Mouse (Mus musculus) adipocyte (in vitro differentiated cells): ENCODE results near the gene Gabpb2.
A peak's percentile ranks its signal among the peaks of the same experiment; 100 is the strongest.
"Not testable (repeated sequence)": the region's sequence is repeated elsewhere in the genome, so short reads cannot be mapped to it uniquely, and the experiment has no call there.

Source experiments
- DNase-seq: peaks from one replicate; pipeline ENCODE4 v3.0.0-alpha.2; 2016; ENCODE audit warnings: low spot score

Gabpb2 gene

DNA sequence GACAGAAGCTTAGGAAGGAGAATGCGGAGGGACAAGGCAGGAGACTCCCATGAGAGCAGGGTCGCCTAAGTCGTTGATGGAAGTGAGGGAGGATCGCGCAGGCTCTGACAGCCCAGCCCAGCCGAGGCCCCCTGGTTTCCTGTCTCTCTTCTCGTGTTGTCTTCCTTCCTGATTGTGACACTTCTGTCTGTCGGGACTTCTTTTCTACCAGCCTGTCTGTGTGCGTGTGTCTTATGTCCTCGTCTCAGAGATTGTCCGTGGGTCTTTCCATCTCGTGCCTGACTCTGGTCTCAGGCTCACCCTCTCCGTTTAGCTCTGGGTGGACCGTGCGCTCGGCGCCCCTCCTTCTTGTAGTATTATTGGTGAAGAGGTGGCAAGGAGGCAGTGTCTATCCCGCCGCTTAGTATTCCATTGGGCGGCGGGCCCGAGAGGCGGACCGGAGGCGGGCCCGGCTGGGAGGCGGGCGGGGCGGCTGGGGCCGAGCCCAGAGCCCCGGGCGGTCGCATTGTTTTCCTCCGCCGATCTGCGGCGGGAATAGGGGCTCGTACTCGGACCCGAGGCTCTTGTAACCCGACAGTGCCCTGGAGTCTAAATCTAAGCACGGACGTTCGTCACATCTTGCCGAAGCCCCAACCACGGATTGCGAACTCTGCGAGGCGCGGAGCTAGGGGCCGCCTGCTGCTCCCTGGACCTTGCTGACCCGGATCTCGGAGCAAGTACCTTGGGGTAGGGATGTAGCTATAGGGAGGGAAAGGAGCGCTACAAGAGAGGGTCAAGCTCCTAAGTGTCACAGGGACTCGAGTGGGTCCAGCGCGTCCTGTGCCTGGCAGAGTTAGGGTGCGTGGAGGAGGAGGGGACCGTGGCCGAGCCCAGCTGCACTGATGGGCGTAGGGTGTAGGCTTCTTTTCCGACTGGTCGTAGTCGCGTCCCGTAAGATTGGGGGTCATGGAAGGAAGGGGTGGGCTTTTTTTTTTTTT, 57.4 kb downstream of the Gabpb2 start, which contains the start of gene Sema6c:
TSS of gene Sema6c (plus strand) at position 471 of the 977 bp plus-strand sequence.
- peak; percentile 85 for DNase-seq

DNA sequence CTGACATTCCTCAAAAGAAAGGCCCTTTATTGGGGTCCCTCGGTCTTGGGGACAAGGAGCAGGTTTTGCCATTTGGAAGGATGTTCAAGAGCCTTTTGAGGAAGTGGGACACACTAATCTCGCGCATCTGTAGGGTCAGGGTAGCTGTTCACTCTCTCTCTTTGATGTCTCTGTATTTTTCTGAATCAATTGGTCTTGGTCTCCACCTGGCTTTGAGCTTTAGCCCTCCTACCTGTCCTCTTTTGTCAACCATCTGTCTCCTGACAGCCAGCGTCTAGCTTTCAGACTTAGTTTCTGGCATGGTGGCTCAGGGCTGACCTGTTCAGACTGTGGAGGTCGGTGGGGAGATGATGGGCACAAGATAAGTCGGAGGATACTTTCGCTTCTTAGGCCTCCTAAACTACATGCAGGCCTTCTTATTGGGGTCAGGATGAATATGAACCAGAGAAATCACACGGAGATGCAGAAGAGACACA, 58.2 kb downstream of the Gabpb2 start:
- no peak for DNase-seq

DNA sequence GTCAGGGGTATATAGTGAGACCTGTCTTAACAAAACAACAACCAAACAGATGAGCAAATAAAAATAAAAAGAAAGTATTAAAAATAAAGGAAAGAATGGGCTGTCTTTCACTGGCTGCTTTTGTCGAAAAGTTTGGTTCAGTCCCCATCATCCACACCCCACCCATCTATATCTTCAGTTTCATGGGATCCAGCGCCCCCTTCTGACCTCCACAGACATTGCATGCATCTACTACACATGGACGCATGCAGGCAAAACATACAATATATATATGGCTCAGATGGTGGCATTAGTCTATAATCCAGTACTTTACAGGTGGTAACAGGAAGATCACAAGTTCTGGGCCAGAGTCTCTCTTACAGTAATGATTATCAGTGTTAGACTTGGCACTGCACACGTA, 63.8 kb downstream of the Gabpb2 start:
- DNase-seq, result no peak

DNA sequence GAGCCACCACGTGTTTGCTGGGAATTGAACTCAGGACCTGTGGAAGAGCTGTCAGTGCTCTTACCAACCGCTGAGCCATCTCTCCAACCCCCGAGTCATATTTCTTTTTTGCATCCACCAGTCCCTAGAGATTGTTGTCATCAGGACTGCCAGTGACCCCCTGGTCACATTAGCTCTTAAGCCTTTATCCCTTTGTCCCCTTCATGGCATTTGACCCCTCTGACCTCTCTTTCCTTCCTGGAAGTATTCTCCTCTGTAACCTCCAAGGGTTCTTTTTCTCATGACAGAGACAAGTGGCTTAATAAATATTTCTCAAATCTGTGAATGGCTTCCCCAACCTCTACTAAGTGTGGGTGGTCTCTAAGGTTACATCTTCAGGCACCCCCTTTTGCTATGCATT, 69.8 kb downstream of the Gabpb2 start:
- no peak for DNase-seq

DNA sequence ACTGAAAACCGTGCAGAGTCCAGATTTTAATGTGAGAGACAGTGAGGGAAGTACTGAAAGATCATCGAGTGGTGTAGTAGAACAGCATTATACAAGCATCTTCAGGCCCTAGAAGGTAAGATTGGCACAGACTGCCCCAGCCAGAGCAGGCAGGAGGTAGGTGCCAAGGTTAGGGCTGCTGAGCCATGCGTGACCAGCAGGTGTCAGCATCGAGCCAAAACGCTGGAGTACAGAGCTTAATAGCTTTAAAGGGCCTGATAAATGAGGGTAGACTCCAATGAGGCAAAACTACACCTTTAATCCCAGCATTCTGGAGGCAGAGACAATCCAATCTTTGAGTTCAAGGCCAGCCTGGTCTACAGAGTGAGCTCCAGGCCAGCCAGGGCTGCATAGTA, 75.1 kb downstream of the Gabpb2 start:
- peak; percentile 86 for DNase-seq

DNA sequence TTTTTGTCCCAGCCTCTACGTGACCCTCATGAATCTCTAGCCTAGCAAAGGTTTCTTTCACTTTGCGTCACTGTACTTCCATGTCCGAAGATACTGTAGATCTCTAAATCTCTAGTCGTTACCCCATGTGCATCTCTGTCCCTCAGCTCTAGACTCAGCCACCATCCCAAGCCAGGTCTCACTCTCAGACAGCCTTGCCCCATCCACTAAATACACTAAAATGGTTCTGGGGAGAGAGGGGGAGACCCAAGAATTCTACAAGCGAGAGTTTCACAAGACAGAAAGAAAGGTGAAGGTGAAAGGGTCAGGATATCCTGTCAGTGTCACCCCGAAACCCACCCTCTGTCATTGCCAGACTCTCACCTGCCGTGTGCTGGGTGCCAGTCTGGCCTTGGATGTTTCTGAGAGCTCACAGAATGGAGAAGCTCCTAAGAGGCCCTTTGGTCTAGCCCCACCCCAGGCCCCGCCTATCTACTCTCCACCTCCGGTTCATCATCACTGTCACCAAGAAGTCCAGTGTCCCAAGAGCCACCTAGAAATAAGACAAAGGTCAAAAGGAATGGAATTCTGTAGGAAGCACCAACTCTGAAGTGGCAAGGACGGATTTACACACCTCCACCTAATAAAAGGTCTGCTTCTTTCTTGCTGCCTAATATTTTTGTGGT, 75.6 kb downstream of the Gabpb2 start, which contains the start of gene Tnfaip8l2:
TSS of gene Tnfaip8l2 (minus strand) at position 409 of the 665 bp plus-strand sequence.
- no peak for DNase-seq

DNA sequence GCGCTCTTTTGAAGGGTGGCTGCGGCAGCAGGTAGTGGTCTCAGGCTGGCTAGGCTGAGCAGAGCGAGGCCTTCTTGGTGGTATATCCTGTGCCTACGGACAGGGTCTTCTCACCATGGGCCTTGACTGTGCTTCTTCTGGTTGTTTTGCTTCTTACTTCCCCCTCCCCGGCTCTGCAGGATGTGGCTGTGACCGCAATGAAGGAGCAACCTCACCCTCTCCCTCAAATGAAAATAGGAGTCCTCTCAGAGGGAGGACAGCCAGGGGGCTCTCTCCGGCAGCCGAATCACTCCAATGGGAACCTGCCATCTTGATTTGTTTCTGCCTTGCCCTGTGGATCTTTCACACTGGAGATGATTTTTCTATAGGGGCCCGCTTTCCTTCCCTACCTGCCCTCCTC, 76.2 kb downstream of the Gabpb2 start:
- DNase-seq, result no peak

DNA sequence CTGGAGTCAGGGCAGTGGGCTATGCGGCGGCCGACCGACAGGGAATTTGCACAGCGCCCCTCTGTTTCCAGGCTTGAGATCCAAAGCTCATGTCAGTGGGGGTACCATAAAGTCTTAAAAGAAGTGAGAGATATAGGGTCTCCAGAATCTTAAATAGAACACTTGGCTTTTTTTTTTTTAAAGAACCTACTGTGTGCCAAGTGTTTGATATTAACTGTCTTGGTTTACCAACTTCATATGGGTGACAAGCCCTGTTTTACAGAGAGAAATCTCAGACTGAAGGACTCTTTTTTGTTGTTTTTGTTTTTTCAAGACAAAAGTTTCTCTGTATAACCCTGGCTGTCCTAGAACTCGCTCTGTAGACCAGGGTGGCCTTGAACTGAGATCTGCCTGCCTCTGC, 76.9 kb downstream of the Gabpb2 start:
- no peak for DNase-seq

DNA sequence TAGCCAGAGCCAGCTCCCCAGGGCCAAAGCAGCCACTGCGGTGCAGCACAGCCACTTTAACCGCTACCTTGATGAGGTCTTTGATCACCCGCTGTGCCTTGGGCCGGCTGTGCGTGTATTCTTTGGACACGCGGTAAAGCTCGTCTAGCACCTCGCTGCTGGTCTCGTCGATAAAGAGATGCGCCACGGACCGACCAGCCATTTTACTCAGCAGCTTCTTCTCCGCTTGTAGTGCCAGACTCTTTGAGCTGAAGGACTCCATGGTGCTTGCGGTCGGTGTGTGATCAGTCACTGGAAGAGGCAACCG, 77.5 kb downstream of the Gabpb2 start:
- DNase-seq, result no peak

DNA sequence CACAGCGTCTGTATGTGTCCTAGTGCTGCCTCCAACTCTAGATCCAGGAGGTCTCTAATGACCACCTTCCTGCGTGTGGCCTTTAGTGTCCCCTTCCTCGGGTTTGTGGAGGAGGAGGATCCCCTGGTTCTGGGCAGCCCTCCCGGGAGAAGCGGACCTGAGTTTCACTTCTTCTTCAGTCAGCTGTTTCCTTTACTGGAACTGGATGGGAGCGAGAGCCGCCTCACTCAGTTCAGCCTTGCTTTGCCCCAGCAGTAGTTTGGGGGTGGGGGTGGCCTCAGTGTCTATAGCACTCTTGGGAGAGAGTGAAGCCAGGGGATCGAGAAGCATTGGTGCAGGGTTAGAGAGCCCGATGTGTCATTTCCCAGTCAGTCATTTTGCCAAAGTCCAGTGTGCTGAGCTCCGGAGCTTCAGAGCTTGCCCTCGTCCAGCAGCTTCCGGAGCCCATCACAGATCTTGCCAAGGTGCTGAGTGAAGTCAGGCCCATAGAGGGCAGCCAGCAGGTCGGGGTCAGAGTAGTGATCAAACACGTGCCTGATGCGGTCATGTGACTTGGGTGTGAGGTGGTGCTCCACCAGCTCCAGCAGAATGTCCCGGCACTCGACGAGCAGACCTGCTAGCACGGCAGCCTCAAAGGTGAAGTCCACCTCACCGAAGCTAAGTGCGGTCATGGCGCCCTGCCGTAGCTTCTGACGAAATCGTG, 78.0 kb downstream of the Gabpb2 start:
- DNase-seq, result no peak

DNA sequence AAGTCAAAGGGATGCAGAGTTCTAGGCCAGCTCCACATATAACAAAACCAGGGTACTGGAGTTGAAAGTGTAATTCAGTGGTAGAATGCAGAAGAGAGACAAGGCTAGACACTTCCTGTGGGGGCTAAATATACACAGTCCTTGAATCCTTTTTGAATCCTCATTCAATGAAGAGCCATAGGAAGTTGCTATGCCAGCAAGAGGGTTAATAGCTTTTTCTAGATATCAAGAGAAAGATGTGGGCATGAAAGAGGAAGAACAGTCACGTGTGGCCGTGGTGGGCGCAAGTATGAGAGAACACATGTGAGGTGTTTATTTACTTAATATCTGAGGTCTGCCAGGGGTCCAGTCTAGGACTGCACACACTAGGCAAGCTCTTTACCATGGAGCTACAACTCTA, 81.4 kb downstream of the Gabpb2 start:
- DNase-seq, result no peak

DNA sequence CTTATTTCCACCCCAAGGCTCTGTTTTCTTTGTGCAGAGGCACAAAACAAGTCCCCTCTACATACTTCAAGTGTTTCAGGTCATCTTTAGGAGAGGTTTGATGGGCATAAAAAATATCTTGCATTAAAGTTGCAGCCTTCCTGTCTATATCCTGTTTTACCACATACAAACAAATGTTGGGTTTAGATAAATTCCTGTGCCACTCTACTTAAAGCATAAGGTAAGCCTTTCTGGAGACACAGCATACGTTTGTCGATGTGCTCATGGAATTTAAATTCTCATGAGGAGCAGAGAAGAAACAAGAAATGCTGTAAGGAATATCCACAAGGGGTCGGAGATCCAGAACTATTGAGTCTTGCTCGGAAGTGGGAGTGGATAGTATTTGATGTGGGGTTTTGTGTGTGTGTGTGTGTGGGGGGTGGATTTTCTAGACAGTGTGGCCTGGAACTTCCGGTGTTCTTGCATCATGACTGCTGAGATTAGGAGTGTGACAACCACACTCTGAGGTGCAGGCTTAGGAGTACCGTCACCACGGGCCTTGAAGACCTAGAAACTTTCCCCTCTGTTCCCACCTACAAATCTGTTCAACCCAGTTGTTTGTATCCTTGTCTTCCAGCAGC, 82.2 kb downstream of the Gabpb2 start:
- DNase-seq, result no peak

DNA sequence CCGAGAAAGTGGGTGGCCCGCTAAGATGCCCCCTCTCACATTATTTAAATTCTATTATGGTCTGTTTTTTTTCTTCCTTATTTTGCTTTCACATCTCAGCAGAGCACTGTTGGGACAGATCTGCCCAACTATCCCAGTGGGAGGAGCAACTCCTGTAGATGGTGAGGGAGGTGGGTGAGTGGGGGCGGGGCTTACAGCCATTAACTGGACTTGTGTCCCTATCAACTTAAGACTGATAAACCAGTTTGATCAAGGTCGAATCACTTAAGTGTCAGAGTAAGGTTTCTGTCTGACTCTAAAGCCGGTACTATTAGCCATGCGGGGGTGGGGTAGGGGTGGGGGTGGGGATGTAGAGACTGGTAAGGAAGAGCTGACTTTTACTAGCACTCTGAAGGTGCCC, 82.7 kb downstream of the Gabpb2 start:
- DNase-seq, result peak; percentile 56

DNA sequence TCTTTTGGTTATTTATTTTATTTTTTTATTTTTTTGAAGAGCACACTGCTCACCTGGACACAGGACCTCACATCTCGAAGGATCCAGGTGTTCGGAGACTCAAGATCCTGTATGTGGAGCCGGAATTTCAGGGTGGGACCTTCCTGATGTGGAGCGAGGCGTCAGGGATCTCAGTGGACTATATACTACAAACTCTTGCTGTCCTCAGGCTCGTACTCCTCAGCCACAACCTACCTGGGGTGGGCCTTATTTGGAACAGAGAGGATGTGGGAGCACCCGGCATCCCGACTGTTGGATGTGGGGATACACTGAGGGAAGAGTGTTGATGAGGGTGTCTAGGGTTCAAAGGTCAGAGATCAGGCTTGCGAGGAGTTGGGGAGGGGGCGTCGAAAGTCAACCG, 83.6 kb downstream of the Gabpb2 start:
- not testable (repeated sequence) for DNase-seq

DNA sequence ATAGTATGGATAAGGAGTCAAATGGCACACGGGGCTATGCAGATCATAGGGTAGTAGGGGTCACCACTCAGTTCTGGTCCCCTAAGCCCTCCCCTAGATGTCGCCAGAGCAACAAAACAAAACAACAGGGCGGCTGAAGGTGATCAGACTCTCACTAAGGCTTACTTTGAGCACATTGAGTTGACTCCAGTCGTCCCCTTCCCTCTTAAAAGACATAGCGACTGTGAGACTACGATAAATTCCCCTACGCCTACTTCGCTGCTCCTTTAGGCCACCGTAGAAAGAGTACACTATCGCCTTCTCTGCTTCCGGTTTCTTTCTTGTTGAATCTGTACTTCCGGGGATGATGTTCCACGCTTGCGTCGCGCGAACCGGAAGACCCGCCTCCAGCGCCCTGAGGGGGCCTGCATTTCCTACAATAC, 84.0 kb downstream of the Gabpb2 start, which contains the start of the genes Scnm1 and Lysmd1:
TSS of gene Scnm1 (minus strand) at position 332 of the 422 bp plus-strand sequence.
TSS of gene Lysmd1 (plus strand) at position 409 of the 422 bp plus-strand sequence.
- peak; percentile 95 for DNase-seq

DNA sequence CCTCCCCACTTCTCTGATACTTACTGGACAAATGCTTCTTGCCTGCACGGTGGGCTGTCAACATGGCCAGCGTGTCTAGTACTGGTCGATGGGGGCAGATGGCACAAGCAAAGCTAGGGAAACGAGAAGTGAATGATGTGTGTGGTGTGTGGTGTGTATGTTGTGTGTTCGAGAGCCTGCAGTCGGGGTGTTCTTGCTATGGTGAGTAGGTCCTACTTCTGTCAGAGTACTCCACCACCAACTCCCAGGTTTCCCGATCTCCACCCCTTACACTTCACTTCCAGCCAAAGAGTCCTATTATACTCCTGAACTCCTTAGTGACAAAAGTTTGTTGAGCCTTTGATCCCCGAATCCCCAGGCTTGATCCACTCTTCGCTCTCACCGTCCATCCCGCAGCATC, 84.5 kb downstream of the Gabpb2 start:
- no peak for DNase-seq

DNA sequence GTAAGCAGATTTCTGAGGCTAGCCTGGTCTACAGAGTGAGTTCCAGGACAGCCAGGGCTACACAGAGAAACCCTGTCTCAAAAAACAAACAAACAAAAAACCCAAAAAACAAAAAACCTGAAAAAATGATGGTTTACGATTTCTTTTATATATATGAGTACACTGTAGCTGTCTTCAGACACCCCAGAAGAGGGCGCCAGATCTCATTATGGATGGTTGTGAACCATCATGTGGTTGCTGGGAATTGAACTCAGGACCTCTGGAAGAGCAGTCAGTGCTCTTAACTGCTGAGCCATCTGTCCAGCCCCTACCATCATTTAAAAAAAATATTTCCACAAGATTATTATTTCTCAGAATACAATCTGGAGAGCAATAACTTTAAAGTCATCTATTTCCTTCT, 85.3 kb downstream of the Gabpb2 start:
- not testable (repeated sequence) for DNase-seq
